Mouse (Mus musculus) adrenal gland, postnatal 25 days (tissue): ENCODE results near the gene Fxyd6. TPM values are rescaled to one million over a fixed set of nuclear protein-coding genes. Genes with fewer than 3 reads are reported as not detected.

Experiments
- DNase-seq: peaks from one replicate; pipeline ENCODE4 v3.0.0; 2021; ENCODE audit warnings: mixed read lengths
- total RNA-seq: library from RNA; stranded (reverse); gene quantifications from 2 replicates; pipeline ENCODE4 v1.2.3, GENCODE M21; 2021

Gene Fxyd6
- total RNA-seq, 1 experiment from 2014 or later = 178 TPM

DNA sequence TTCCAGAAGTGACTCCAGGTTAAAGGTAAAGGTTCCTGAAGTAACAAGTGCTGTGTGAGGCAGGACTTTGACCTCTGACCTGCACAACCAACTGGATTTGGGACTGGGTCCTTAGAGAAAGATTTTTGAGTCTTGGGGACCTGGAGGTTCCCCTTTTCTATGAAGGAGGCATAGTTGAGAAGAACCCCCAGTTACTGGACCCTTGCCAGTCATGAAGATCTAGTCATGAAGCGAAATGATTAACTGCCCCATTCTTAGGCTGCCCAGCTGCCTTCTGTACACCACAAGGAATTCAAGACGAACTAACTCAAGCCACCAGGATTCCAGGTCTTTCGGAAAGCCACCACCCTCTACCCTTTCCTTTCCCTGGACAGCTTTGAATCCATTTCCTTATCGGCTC, 6.4 kb downstream of the Fxyd6 start:
- DNase-seq = no peak

GRCm38 (mm10) chr9:45376883-45377282, 6.9 kb downstream of the Fxyd6 start:
- DNase-seq = no peak

- no peak for DNase-seq
Measured at GRCm38 (mm10) chr9:45380411-45381251, 10.6 kb downstream of the Fxyd6 start.

DNA sequence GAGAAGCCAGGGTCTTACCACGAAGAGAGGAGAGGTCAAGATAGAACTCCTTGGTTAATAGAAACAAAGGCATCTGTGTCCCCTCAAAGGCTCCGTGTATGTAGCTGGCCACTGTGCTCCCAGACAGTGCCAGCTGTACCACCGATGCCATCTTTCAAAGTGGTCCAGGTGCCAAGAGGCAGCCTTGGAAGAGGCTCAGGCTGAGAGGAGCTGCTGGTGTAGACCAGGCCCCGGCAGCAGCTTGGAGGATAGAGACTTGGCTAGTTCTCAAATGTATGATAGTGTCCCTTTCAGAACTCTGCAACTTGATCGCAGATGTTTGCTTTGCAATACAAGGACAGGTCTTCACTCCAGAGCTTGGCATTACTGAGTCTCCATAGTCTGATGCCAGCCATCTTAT, 12.4 kb downstream of the Fxyd6 start:
- DNase-seq = no peak

DNA sequence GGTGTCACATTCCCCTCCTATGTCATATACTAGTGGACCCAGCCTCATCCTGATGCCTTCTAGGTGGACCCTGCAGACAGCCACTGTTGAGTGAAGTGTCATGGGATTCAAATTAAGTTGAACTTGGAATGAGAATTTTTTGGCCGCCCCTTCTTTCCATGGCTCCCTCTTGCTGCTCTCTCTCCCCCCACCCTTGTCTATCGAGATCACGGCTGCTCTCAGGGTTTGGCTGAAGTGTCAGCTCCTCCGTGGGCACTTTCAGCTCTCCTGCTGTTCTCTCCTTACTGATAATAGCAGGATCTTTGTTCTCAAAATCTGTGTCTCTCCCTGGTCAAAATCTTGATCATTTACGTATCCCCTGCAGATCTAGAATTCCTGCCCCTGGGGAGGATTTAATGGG, 12.8 kb downstream of the Fxyd6 start:
- DNase-seq = no peak

- DNase-seq = no peak
Measured at GRCm38 (mm10) chr9:45383883-45384282, 13.9 kb downstream of the Fxyd6 start.

- DNase-seq = no peak
Measured at GRCm38 (mm10) chr9:45386698-45387097, 16.7 kb downstream of the Fxyd6 start.

DNA sequence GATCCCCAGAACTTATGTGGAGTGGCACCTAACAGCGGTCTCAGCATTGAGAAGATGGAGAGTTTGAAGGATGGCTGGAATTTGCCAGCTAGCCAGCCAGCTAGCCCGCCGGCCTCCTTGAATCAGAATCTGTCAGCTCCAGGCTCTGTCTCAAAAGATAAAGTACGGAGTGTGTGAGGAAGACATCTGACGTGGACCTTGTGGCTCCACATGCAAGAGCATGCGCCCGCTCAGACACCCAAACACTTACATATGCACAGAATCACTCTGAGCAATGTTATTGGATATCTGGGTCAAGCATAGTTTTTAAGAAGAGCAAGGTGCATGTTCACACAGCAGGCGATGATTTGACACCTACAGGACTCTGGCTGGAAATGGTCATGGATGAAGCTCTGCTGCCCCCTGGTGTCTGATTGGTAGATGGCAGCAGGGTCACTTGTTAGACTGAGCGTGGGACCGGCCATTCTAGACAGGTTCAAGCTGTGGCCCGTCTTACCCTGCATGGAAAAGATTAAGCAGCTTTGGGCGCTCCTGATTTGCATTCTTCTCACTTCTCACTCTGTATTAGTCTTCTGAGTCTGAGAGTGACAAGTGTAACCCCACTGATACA, 18.5 kb downstream of the Fxyd6 start:
- peak; percentile 82 for DNase-seq

GRCm38 (mm10) chr9:45389596-45389995, 19.6 kb downstream of the Fxyd6 start:
- DNase-seq = no peak

GRCm38 (mm10) chr9:45391299-45391698, 21.3 kb downstream of the Fxyd6 start:
- DNase-seq = no peak

DNA sequence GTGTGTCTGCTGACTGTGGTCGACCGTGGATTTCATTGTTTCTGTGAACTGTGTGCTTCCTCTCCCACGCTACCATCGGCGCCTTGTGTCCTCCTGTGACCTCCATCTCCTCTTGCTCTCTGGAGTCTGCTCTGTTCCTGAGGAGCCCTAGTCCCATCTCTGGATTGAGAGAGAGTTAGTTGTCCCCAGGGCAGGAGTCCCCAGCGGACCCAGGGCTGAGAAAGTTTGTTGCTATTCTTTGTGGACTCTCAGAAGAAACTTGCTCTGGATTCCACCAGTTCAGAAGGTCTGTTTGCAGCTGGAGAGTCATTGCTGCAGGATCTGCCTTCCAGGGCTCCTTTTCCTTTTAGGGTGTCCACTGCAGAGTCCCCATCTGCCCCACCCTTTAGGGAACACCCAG, 25.2 kb downstream of the Fxyd6 start:
- DNase-seq = no peak

DNA sequence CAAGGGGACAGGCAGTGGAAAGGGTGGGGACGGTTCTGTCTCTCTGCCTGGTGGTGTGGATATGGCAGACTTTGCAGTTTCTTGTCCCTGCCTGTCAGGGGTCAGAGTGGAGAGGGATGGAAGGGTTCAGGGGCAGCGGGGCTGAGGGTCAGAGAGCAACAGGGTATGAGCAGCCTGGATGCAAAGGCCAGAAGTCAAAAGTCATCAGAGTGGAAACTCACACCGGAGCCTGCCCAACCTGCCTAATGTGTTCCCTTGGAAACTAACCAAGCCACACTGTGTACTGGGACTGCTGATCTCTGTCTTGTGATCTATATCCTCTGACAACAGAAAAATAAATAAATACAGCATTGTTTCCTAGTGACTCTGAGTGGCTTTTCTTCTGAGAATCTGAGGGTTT, 25.8 kb downstream of the Fxyd6 start:
- DNase-seq = no peak

GRCm38 (mm10) chr9:45398336-45398735, 28.4 kb downstream of the Fxyd6 start:
- no peak for DNase-seq

- DNase-seq = no peak
Measured at GRCm38 (mm10) chr9:45399434-45399833, 29.4 kb downstream of the Fxyd6 start, which contains the start of gene Fxyd2. Fxyd2 (plus strand) TSS chr9:45399669.

DNA sequence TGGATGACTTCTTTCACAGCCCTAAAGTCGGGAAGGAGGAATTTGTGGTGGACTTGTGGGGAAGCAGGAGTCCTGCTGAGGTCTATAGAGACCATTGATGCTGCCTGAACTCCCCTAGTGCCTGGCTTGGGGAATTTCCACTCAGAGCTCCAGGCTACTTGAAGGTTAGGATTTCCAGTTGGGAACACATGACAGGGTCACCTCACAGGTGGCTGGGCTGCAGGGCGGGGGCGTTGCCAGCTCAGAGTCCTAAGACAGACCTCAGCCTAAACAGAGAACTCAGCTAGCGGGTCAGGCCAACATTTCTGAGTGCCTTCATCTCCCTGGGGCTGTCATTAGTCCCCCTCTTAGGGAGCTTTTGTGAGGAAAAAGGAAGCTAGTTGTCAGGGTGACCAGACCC, 31.9 kb downstream of the Fxyd6 start:
- no peak for DNase-seq

DNA sequence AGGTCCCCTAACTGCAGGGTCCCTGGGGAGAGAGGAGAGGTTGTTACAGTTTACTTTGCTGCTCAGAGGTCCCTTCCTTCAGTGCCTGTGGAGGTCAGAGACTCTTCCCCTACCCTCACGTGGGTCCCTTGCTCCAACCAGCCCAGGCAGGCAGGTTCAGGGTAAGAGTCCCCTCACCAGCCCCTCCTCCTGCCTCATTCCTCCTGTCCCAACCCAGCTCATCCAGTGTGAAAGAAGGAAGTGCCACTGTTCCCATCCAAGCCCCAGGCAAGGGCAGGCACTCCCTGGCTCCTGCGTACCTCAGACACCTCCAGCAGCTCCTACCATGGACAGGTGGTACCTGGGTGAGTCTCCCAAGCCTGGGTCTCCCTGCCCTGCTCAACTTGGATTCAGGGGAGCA, 33.0 kb downstream of the Fxyd6 start:
- DNase-seq = no peak

DNA sequence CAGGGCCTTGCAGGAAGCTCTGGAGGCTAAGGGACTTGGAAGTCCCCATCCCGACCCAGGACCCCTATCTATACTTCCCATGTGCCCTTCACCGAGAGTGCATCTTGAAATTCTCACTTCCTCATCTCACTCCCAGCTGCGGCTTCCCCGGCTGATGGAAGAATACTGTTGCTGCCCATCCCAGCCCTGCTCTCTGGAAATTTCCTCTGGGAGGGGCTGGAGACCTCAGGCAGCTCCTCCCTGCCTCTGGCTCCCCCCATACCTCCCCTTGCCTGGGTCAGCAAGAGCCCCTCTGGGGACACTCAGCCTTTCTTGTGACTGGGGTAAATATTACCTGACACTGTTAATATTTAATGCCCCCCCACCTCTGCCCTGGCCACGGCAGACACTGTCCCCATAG, 35.7 kb downstream of the Fxyd6 start:
- DNase-seq = no peak

DNA sequence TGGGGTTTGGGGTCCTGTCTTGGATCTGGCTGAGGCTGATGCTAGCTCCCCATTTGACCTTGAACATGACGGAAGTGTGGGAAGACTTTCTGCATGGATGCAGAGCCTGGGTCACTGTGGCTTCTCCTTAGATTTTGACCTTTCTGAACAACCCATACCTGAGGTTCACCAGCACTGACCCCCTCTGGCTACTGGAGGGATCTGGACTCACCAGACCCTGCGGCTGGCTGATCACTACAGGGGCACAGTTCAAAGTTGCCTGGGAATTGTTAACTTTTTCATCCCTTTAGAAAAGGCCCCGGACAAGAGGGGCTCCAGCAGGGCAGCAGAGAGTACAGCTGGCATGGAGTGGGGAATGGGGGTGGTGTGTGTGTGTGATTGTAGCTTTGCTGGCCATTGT, 36.8 kb downstream of the Fxyd6 start:
- no peak for DNase-seq

DNA sequence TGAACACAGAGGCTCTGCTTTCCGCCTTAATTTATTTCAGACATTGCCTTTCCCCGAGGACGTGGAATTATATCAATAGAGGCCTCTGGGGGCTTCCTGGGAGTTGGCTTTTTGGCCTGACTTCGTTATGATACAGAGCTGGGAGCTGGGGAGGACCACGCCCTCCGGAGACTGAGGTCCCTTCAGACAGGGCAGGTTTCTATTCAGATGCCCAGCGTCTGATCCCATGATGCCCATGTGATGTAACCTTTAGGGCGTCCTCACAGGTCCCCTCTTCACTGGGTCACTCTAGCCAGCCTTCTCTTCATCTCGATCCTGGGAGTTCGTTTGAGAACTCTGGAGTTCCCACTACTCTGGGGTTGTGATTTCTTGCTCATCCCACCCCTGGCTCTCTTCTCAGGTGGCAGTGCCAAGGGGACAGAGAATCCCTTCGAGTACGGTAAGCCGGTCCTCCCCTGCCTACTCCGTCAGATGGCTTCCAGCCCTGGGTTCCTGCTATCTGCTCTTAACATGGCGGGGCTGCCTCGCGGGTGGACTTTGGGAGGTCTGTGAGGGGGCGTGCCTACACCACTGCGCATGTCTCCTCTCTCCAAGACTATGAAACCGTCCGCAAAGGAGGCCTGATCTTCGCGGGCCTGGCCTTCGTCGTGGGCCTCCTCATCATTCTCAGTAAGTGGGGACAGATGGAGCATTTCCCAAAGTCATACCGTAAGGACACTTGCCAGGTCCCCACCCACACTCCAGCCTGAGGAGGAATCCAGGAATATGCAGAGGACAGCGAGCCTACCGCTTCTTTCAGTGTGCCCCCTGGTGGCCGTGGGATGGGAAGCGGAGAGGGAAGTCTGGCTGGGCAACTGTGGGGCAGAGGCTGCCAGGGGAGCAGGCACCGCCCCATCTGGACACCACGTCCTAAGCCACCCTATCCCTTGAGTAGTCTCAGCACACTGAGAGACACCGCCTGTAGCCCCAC, 38.0 kb downstream of the Fxyd6 start:
- DNase-seq = peak; percentile 87

GRCm38 (mm10) chr9:45410193-45410592, 40.2 kb downstream of the Fxyd6 start:
- no peak for DNase-seq

DNA sequence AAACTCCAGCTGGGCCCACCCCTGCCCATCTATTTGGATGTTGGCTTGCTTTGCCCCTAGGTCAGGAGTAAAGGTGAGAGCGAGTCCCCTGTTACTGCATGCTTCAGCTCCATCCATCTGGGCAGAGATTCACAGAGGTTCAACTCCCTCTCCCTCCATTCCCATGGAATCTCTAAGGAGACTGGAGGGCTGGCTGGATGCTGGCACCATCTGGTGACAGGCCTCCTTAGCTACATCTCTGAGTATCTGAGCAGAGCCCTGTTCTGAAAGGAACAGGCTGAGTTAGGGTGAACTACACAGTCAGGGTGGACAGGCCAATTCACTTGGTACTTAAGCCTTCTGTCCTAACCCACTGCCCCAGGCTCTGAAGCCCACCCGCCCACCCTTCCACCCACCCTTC, 40.6 kb downstream of the Fxyd6 start:
- DNase-seq = no peak

GRCm38 (mm10) chr9:45411111-45411510, 41.1 kb downstream of the Fxyd6 start:
- no peak for DNase-seq

GRCm38 (mm10) chr9:45411803-45412202, 41.8 kb downstream of the Fxyd6 start:
- DNase-seq = no peak
